Mouse (Mus musculus) midbrain, embryonic 15.5 days (tissue): ENCODE measurements around the gene Adcy6. TPM values are rescaled to one million over a fixed set of nuclear protein-coding genes. Genes with fewer than 3 reads are reported as not detected.

ENCODE experiments used
- ATAC-seq: fragments of 200-750 bp; cut with Nextera tagmentation; replicated peaks from 2 replicates; pipeline ENCODE4 v1.8.0; 2017; ENCODE audit warnings: moderate TSS enrichment
- H3K27ac ChIP-seq: fragments of 300-500 bp; sonication (generic); 2 replicates; pipeline ENCODE4 v1.5.1; 2015; ENCODE audit warnings: mild to moderate bottlenecking, inconsistent platforms
- H3K27me3 ChIP-seq: fragments of 300-500 bp; sonication (generic); replicated peaks from 2 replicates; pipeline ENCODE4 v1.6.1; 2015; ENCODE audit warnings: inconsistent platforms
- H3K36me3 ChIP-seq: fragments of 300-500 bp; sonication (generic); replicated peaks from 2 replicates; pipeline ENCODE4 v1.6.1; 2015; ENCODE audit warnings: inconsistent platforms
- H3K4me1 ChIP-seq: fragments of 300-500 bp; sonication (generic); 2 replicates; pipeline ENCODE4 v1.6.1; 2015; ENCODE audit warnings: inconsistent platforms
- H3K4me2 ChIP-seq: fragments of 300-500 bp; sonication (generic); 2 replicates; pipeline ENCODE4 v1.6.1; 2015; ENCODE audit warnings: inconsistent platforms, mild to moderate bottlenecking, moderate library complexity
- H3K4me3 ChIP-seq: fragments of 300-500 bp; sonication (generic); 2 replicates; pipeline ENCODE4 v1.5.1; 2015; ENCODE audit warnings: mild to moderate bottlenecking, inconsistent platforms
- H3K9ac ChIP-seq: fragments of 300-500 bp; sonication (generic); 2 replicates; pipeline ENCODE4 v1.6.1; 2015; ENCODE audit warnings: mild to moderate bottlenecking, inconsistent platforms
- H3K9me3 ChIP-seq: fragments of 300-500 bp; sonication (generic); 2 replicates; pipeline ENCODE4 v1.6.1; 2016; ENCODE audit warnings: inconsistent platforms
- WGBS: fragments of 180-500 bp; shearing (Covaris S2); methylation state at CpG from one replicate; pipeline ENCODE4 v1.1.7; 2015; ENCODE audit warnings: mixed read lengths; 5-methylcytosine and 5-hydroxymethylcytosine counted together
- polyA plus RNA-seq: library from polyadenylated mRNA; unstranded; fragments of >200 nt; fragmentation: Nextera tagmentation; extraction: Ambion mirVana; gene quantifications from 2 replicates; pipeline ENCODE4 v1.2.1, GENCODE M21; 2015

The Adcy6 gene
- polyA plus RNA-seq, 1 experiment from 2014 or later, result 15.2 TPM

GRCm38 (mm10) chr15:98607557-98607956, 2.3 kb downstream of the Adcy6 start:
- Histone ChIP-seq H3K27me3 (no peaks in the 10 kb centered on the region), H3K36me3 (peaks cover 16% of the 10 kb centered on the region; the same call in 1 of the 2 replicates), H3K4me2 (peak overlapping the region; percentile 74), H3K4me3 (peak overlapping the region; percentile 87; the same call in 1 of the 2 replicates), H3K4me1 (peaks cover 46% of the 10 kb centered on the region), H3K9me3 (no peaks in the 10 kb centered on the region), H3K27ac (no peak overlapping the region), H3K9ac (0 out of 2 replicates have a peak overlapping the region, but pooled peaks have one; percentile 20)
- no peak for ATAC-seq
- 25% methylated on average over 4 of the region's 4 CpGs for WGBS

GRCm38 (mm10) chr15:98606739-98607138, 3.1 kb downstream of the Adcy6 start:
- H3K36me3 ChIP-seq, result peaks cover 16% of the 10 kb centered on the region; the same call in 1 of the 2 replicates
- no peak overlapping the region for H3K9ac ChIP-seq
- whole genome bisulfite sequencing, result 60% methylated on average over 9 of the region's 9 CpGs
- peaks cover 49% of the 10 kb centered on the region for H3K4me1 ChIP-seq
- no peak for ATAC-seq
- no peaks in the 10 kb centered on the region for H3K27me3 ChIP-seq
- H3K4me2 ChIP-seq, result no peak overlapping the region
- H3K9me3 ChIP-seq, result no peaks in the 10 kb centered on the region
- H3K27ac ChIP-seq, result no peak overlapping the region
- no peak overlapping the region for H3K4me3 ChIP-seq

DNA sequence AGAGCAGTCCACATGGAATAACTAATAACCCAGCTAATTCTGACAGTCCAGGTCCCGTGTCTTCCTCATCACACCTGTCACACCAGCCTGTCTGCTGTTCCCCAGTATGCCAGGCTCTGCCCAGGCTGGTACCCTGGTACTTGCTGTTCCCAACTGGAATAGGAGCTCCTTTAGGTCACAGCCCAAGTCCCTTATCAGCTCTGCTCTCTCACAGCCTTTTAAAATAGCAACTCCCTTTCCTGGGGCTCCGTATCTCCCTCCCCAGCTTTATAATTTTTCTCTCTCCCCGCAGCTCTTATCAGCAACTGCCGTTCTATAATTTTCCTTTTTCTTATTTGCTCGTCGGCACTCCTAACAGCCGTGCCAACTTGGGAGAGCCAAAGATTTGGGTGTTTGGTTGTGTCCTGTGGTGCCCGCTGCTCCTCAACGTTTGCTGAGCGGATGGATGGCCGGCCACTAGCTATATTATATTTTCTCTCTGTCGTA, 3.8 kb downstream of the Adcy6 start:
- no peaks in the 10 kb centered on the region for H3K27me3 ChIP-seq
- H3K27ac ChIP-seq, result no peak overlapping the region
- 93% methylated on average over 12 of the region's 12 CpGs for WGBS
- H3K36me3 ChIP-seq, result peaks cover 16% of the 10 kb centered on the region; the same call in 1 of the 2 replicates
- no peak overlapping the region for H3K4me2 ChIP-seq
- no peak overlapping the region for H3K4me3 ChIP-seq
- H3K9ac ChIP-seq, result no peak overlapping the region
- no peaks in the 10 kb centered on the region for H3K9me3 ChIP-seq
- peaks cover 49% of the 10 kb centered on the region for H3K4me1 ChIP-seq
- ATAC-seq, result no peak

GRCm38 (mm10) chr15:98604041-98604575, 5.8 kb downstream of the Adcy6 start:
- WGBS, result 95% methylated on average over 24 of the region's 24 CpGs
- Histone ChIP-seq H3K4me2 (no peak overlapping the region), H3K27me3 (no peaks in the 10 kb centered on the region), H3K4me3 (no peak overlapping the region), H3K9ac (no peak overlapping the region), H3K27ac (no peak overlapping the region), H3K9me3 (no peaks in the 10 kb centered on the region), H3K36me3 (peaks cover 16% of the 10 kb centered on the region; the same call in 1 of the 2 replicates), H3K4me1 (peaks cover 41% of the 10 kb centered on the region)
- ATAC-seq, result no peak

DNA sequence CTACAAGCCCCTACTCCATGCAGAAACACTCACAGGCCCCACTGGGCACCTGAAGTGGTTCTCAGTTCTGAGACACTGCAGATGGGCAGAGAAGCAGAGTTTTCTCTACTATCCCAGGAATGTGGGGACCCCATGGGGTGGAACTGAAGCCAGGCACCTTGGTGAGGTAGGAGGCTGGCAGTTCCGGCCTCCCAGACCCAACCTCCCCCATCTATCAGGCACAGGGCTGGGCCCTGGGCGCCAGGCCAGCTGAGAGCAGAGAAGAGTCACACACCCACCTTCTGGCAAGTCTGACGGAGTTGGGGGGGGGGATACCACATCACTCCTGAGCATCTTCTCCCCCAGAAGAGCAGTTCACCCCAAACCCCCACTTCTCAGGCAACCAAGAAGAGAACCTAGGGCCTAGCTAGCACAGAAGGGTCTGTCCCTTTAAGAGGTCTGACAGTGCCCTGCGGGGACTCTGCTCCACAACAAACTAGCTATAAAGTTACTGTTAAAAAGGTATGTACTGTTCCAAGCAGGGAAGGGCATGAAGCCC, 6.9 kb downstream of the Adcy6 start:
- Histone ChIP-seq H3K9me3 (no peaks in the 10 kb centered on the region), H3K4me3 (no peak overlapping the region), H3K36me3 (peaks cover 20% of the 10 kb centered on the region; the same call in 1 of the 2 replicates), H3K4me1 (peaks cover 33% of the 10 kb centered on the region), H3K27me3 (no peaks in the 10 kb centered on the region), H3K9ac (no peak overlapping the region), H3K27ac (no peak overlapping the region), H3K4me2 (no peak overlapping the region; the same call in 1 of the 2 replicates)
- 72% methylated on average over 4 of the region's 4 CpGs for WGBS
- ATAC-seq, result no peak

DNA sequence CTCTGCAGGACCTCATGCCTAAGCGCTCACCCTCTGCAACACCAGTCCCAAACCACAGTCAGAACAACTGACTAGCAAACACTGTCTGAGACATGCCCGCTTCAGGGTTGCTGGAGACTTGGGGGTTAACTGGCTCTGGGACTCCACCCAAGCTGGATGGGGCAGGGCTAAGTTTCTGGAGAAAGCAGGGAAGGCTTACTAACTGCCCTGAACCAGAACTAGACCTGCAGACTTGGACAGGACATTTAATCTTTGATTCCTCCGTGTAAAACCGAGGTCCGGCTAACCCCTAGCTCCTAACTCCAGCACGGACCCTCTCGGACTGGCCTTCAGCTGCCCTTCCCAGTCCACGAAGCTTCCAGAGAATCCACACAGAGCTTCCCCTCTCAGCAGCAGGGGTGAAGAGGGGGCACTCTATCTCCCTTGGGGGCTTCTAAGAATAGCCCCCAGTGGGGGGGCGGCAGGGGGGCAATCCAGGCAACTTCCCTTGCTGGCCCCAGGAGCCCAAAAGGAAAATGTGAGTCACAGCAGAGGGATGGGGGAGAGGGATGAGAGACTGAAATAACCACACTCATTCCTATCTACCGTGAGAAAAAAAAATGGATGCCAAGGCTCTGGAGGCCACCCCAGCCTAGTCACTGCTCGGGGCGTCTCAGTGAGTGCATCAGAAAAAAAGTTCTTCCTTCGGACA, 7.5 kb downstream of the Adcy6 start:
- H3K9ac ChIP-seq, result no peak overlapping the region
- H3K4me3 ChIP-seq, result no peak overlapping the region
- peaks cover 24% of the 10 kb centered on the region; the same call in 1 of the 2 replicates for H3K36me3 ChIP-seq
- WGBS, result 62% methylated on average over 13 of the region's 13 CpGs
- no peak overlapping the region for H3K27ac ChIP-seq
- no peaks in the 10 kb centered on the region for H3K9me3 ChIP-seq
- peak overlapping the region; percentile 8; the same call in 1 of the 2 replicates for H3K4me2 ChIP-seq
- no peaks in the 10 kb centered on the region for H3K27me3 ChIP-seq
- ATAC-seq, result no peak
- peaks cover 26% of the 10 kb centered on the region for H3K4me1 ChIP-seq

- no peak overlapping the region for H3K9ac ChIP-seq
- H3K4me2 ChIP-seq, result no peak overlapping the region
- H3K27ac ChIP-seq, result no peak overlapping the region
- H3K4me1 ChIP-seq, result peaks cover 21% of the 10 kb centered on the region
- H3K4me3 ChIP-seq, result no peak overlapping the region
- 77% methylated on average over 7 of the region's 7 CpGs for WGBS
- peaks cover 28% of the 10 kb centered on the region; the same call in 1 of the 2 replicates for H3K36me3 ChIP-seq
- ATAC-seq, result no peak
- H3K27me3 ChIP-seq, result no peaks in the 10 kb centered on the region
- H3K9me3 ChIP-seq, result no peaks in the 10 kb centered on the region
Observed at GRCm38 (mm10) chr15:98601832-98602190, 8.1 kb downstream of the Adcy6 start.

DNA sequence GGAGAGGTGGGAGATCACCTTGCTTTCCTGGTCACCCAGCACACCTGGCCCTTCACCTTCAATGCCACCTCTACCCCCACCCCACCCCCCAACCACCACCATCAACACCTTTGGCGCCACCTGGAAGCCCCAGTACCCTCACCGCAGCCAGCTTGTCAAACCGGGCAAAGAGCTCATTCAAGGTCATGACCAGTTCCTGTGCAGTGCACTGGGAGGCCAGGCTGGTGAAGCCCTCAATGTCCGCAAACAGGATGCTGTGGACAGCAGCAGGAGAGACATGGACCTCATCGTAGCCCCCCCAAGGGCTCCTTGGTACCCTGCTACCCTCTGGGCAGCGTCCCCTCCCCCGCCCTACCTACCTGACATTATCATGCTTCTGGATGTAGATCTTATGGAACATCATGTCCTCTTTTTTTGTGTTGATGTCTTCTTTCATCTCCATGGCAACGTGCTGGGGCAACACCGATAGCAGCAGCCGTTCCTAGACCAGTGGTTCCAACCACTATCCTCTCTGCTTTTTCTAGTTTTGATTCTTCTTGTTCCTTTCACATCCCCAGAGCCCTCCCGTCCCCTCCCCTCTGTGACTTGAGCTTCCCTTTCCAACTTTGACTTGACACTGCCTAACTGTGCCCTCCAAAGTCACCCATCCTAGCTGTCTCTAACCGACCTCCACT, 9.7 kb downstream of the Adcy6 start:
- H3K27me3 ChIP-seq, result no peaks in the 10 kb centered on the region
- H3K4me1 ChIP-seq, result peaks cover 13% of the 10 kb centered on the region
- H3K4me2 ChIP-seq, result no peak overlapping the region
- H3K4me3 ChIP-seq, result no peak overlapping the region
- 80% methylated on average over 12 of the region's 12 CpGs for WGBS
- H3K27ac ChIP-seq, result no peak overlapping the region
- H3K9ac ChIP-seq, result no peak overlapping the region
- no peak for ATAC-seq
- no peaks in the 10 kb centered on the region for H3K9me3 ChIP-seq
- H3K36me3 ChIP-seq, result peaks cover 38% of the 10 kb centered on the region

DNA sequence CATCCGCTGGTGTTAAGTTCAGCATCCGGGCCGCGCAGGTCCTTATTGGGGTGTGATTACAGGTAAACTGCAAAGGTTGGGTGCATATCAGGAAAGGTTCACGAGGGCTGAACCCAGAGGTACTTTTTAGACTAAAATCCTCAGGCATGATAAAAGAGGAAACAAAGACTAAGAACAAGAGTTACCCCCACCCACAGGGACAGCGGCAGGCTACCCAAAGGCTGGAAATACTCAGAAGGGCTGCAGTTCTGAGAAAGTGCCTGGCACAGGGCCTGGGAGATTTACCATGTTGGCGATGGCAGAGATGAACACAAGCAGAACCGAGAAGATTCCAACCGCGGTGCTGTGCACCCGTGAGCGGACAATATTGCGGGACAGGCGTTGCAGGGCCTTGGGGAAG, 13.3 kb downstream of the Adcy6 start:
- Histone ChIP-seq H3K27ac (no peak overlapping the region), H3K27me3 (no peaks in the 10 kb centered on the region), H3K4me1 (no peaks in the 10 kb centered on the region), H3K4me2 (no peak overlapping the region), H3K4me3 (no peak overlapping the region), H3K9me3 (no peaks in the 10 kb centered on the region), H3K36me3 (peaks cover 39% of the 10 kb centered on the region), H3K9ac (no peak overlapping the region)
- ATAC-seq, result no peak
- whole genome bisulfite sequencing, result 95% methylated on average over 14 of the region's 14 CpGs

GRCm38 (mm10) chr15:98595049-98595448, 14.8 kb downstream of the Adcy6 start:
- H3K27ac ChIP-seq, result no peak overlapping the region
- H3K36me3 ChIP-seq, result peaks cover 41% of the 10 kb centered on the region
- no peak for ATAC-seq
- H3K4me1 ChIP-seq, result no peaks in the 10 kb centered on the region
- 91% methylated on average over 5 of the region's 5 CpGs for WGBS
- H3K4me2 ChIP-seq, result no peak overlapping the region
- no peak overlapping the region for H3K4me3 ChIP-seq
- H3K27me3 ChIP-seq, result no peaks in the 10 kb centered on the region
- no peaks in the 10 kb centered on the region for H3K9me3 ChIP-seq
- no peak overlapping the region for H3K9ac ChIP-seq

DNA sequence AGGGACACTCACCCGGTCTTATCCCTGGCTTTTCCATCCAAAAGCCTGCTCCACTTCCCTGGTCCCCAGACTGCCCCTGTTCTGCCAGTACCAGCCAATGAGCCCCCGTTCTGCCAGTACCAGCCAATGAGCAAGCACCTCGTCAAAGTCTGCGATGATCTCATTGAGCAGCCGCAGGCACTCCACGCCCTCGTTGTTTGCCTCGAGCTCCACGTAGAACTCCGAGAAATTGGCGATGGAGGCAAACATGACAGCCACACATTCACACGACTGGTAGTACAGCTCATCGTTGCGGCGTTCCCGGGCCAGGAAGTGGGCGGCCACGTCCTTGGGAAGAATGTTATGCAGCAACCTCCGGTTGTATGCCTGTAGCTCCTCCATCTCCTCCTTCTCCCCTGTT, 15.7 kb downstream of the Adcy6 start:
- no peak overlapping the region for H3K4me3 ChIP-seq
- WGBS, result 89% methylated on average over 19 of the region's 19 CpGs
- H3K4me2 ChIP-seq, result no peak overlapping the region
- H3K9me3 ChIP-seq, result no peaks in the 10 kb centered on the region
- H3K9ac ChIP-seq, result no peak overlapping the region
- no peaks in the 10 kb centered on the region for H3K27me3 ChIP-seq
- H3K36me3 ChIP-seq, result peaks cover 41% of the 10 kb centered on the region
- no peak for ATAC-seq
- H3K27ac ChIP-seq, result no peak overlapping the region
- H3K4me1 ChIP-seq, result no peaks in the 10 kb centered on the region

- no peaks in the 10 kb centered on the region for H3K4me1 ChIP-seq
- H3K9me3 ChIP-seq, result no peaks in the 10 kb centered on the region
- no peak overlapping the region for H3K4me3 ChIP-seq
- no peak overlapping the region for H3K4me2 ChIP-seq
- ATAC-seq, result no peak
- H3K27ac ChIP-seq, result no peak overlapping the region
- 81% methylated on average over 4 of the region's 4 CpGs for WGBS
- H3K9ac ChIP-seq, result no peak overlapping the region
- H3K36me3 ChIP-seq, result peaks cover 26% of the 10 kb centered on the region
- no peaks in the 10 kb centered on the region for H3K27me3 ChIP-seq
Observed at GRCm38 (mm10) chr15:98591396-98591795, 18.5 kb downstream of the Adcy6 start.
